Mouse (Mus musculus) heart, adult 11 months (tissue): ENCODE measurements around the gene Lsmem1.

Source experiments
- DNase-seq: peaks from one replicate; pipeline ENCODE4 v3.0.0; 2022

Lsmem1 gene

DNA sequence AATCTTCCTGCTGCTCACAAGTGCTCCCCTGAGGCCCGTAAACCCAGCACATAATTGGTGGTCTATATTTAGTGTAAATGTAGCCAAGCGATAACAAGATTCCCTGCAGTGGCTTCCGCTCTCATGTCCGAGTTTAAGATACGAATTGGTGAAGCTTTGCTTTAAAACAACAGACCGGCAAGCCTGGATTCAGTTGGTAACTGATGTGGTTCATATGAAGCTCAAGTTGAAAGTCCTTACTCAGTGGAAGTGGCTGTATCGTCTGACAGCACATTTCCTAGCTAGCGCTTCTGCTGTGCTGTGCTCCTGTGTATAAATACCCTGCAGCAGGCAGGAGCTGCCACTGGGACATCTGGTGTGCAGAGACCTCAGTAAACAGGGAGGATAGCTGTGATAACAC, at the start of gene Lsmem1:
Lsmem1 (minus strand) TSS at position 189 of the 400 bp plus-strand sequence.
- DNase-seq = peak; percentile 93

GRCm38 (mm10) chr12:40248454-40249180, 49.3 kb upstream of the Lsmem1 start, which contains the start of gene Ifrd1:
Ifrd1 (minus strand) TSS chr12:40248504.
- DNase-seq = peak; percentile 76

DNA sequence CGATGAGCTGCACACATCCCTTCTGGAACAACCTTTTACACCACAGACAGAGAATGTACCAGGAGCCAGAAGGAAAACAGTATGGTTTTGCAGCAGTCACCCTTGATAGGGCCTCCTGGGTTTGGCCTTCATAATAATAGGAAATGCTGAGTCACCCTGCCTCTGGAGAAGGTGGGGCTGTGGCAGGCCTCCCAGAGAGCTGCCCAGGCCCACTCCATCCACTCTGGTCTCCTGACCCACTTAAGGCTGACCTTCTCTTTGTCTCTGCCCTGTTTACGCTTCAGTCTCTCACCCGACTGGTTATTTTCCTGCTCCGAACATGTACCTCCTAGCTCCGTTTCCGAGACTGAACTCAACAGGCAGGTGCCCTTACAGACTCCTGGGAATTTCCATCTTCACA, 48.7 kb upstream of the Lsmem1 start:
- DNase-seq = peak; percentile 95

DNA sequence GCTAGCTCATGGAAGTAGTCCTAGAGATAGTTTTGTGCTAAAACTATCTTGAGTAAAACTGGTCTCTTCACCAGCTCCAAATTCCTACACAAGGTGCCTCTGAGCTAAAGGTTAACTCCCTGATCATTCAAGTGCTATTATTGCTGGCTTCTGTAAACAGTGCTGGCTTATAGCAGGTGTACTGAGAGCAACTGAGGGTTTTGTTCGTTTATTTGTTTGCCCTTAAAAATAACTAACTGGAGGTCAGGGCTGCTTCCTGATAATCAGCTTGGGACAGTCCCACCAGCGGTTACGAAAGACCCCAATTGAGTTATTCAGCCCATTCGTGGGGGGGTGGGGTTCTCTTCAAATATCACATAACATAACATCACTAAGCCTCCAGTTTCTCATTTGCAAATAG, 48.1 kb upstream of the Lsmem1 start:
- DNase-seq = peak; percentile 55

DNA sequence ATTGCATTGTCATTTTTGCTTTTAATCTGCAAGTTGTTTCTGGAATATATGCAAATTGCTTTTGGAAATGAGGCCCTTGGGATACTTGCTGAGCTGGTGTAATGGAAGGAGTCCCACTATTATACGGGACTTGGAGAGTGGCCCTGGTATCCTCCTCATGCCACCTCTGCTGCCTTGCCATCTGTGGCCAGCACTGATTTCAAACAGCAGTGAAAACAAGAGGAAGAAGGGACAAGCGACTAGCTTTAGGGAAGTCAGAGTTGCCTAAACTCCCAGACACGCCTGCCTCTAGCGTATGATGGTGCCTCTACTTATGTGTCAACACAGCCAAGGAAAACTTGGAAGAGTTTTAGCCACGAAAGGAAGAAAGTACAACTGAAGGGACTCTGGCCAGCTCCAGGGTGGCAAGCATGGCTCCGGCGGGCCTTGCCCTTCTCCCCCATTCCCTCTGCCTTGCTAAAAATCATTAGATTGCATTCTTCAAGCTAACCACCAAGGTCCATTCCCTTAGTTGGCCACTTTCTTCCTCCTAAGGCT, 46.2 kb upstream of the Lsmem1 start:
- peak; percentile 81 for DNase-seq

DNA sequence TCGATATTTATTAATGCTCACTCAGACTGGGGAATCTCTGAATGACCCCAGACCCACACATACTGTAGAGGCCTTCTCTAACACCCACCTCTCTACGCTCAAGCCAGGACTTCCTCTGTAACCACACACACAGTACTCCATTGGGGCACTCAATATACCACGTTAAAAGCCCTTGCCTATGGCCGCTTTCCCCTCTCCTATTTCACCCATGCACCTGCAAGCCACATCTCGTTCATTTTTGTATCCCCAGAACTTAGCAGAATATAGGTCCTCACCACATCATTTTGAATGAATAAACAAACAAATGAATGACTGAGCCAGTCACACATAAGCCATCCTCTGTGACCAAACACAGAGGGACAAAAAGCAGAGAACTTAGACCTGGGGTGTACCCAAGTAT, 45.6 kb upstream of the Lsmem1 start:
- peak; percentile 65 for DNase-seq

DNA sequence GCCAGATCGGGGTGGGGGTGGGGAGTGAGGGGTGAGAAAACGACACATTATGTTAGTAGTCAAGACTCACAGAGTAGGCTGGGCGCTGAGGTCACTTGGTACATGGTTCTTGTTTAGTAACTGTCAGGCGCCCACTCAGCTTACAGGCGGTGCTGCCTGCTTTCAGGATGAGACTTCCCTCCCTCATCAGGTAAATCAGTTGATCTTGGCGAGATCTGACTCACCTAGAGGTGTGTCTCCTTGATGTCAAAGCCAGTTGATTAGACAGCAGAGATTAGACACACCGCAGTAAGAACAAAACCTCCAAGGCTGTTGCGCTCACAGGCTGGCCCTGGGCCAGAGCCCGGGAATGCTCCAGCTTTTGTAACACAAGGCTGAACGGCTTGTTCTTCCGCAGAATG, 44.5 kb upstream of the Lsmem1 start:
- DNase-seq = peak; percentile 94

DNA sequence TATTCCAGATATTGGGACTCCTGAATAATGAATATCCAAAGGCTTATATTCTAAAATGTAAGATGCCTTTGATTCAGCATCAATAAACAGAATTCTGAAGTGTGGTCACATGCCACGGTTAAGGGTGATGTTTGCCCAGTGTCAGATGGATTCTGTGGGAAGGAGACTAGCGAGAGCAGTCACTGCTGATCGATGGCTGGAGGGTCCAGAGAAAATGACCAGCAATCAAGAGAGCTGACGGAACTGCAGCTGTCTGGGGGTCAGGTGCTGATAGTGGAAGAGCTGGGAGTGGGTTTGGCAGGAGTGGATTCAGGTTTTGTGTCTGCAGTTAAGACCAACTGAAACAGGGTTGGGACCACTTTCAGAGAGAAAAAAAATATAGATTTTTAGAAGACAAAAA, 44.0 kb upstream of the Lsmem1 start:
- DNase-seq = peak; percentile 67

GRCm38 (mm10) chr12:40239161-40239560, 39.9 kb upstream of the Lsmem1 start:
- peak; percentile 22 for DNase-seq

GRCm38 (mm10) chr12:40232231-40232630, 32.9 kb upstream of the Lsmem1 start:
- DNase-seq = no peak

GRCm38 (mm10) chr12:40231632-40232031, 32.3 kb upstream of the Lsmem1 start:
- DNase-seq = no peak

GRCm38 (mm10) chr12:40224171-40224880, 25.0 kb upstream of the Lsmem1 start:
- peak; percentile 85 for DNase-seq

DNA sequence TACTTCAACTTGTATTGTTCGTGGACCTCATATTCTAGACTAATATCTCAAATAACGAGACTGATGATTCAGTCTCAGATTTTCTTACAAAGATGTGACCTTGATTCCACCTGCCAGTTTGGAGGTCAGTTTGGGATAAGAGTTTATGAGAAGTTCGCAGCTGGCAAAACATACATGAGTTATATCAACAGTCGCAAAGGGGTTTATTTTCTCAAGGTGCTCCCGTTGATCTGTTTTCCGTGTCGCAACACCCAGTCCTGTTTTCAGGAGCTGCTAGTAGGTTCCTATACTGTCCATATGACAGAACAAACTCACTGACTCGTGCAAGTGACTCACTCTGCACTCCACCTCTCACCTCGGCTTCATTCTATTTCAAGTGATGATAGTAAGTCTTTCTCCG, 24.4 kb upstream of the Lsmem1 start:
- peak; percentile 91 for DNase-seq

DNA sequence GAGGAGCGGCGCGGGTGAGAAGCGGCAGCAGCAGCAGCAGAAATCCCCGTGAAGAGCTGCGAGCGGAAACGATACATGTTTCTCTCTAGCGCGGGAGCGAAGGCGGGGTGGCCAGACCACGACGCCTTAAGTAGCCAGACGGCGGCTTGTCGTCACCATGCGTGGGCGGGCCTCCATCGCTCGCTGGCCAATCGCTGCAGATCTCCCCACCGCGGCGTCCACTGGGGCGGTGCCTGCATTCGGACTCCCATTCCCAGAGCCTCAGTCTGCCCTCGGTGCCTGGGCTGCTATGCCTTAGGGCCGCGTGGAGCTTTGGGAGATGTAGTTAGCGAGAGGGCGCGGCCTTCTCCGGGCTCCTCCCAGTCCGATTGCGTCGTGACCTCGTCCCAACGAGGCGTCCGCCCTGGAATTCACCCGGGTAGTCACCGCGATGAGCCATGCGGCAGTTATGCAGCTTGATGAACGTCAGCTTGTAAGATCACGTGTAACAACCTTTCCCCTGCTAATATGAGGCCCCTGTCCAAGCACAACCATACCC, 23.9 kb upstream of the Lsmem1 start:
- DNase-seq = peak; percentile 100

- peak; percentile 100 for DNase-seq
Observed at GRCm38 (mm10) chr12:40222251-40223081, 23.2 kb upstream of the Lsmem1 start.

- DNase-seq = peak; percentile 10
Observed at GRCm38 (mm10) chr12:40221611-40222010, 22.3 kb upstream of the Lsmem1 start.

DNA sequence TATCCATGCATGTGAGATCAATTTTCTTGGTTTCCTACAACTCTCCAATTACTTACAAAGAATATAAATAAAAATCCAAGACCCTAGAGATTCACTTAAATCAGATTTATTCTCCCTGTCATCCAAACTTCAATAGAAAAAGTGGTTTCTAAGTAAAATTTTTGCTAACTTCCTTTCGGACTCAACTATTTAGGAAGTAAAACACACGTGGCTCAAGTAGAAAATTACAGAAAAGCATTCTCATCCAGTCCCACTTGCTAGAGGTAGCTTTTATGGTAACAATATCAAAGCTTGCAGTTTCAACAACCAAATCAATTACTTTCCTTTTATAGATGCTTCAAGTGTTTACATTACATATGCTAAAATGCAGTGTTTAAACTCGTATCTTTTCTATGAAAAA, 21.6 kb upstream of the Lsmem1 start:
- peak; percentile 6 for DNase-seq

DNA sequence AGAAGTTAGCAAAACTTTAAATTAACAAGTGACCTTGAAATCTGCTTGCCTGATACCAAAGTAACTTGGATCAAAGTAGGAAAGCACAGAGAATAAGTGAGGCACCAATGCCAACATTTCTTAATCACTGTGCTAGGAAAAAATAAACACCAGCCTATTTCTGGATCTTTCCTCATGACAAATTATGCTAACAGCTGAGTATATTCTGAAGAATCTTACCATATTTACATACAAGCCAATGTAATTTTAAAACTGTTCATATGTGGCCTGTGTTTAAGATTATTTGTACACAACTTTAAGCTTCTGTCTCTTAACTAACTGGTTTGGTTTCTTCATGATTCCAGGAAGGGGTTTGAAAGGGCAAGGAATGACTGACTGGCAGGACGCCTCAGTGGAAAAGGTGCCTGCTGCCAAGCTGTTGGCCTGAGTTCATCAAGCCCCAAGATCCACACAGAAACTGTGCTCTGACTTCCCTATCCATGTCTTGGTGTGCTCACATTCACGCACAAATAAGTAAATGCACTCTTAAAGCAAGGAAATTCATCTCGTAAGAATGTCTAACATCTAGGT, 20.8 kb upstream of the Lsmem1 start:
- peak; percentile 89 for DNase-seq

DNA sequence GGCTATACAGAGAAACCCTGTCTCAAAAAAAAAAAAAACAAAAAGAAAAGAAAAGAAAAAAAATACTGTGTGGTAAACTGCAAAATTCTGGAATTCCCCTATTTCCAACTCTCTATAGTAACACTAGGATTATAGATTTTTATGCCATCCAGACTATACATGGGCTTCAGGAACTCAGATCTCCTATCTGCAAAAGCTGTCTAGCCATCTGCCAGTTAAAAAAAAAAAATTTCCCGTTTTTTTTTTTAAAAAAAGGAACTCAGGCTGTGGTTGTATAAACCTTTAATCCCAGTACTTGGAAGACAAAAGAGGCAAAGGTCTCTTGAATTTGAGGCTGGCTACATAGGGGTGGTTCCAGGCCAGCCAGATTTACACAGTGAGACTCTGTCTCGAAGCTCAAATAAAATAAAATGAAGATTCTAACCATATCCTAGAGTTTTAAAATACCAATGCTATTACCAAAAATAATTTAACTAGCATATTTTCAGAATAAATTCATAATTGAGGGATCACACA, 19.2 kb upstream of the Lsmem1 start:
- peak; percentile 42 for DNase-seq

GRCm38 (mm10) chr12:40217776-40218175, 18.5 kb upstream of the Lsmem1 start:
- DNase-seq = no peak

DNA sequence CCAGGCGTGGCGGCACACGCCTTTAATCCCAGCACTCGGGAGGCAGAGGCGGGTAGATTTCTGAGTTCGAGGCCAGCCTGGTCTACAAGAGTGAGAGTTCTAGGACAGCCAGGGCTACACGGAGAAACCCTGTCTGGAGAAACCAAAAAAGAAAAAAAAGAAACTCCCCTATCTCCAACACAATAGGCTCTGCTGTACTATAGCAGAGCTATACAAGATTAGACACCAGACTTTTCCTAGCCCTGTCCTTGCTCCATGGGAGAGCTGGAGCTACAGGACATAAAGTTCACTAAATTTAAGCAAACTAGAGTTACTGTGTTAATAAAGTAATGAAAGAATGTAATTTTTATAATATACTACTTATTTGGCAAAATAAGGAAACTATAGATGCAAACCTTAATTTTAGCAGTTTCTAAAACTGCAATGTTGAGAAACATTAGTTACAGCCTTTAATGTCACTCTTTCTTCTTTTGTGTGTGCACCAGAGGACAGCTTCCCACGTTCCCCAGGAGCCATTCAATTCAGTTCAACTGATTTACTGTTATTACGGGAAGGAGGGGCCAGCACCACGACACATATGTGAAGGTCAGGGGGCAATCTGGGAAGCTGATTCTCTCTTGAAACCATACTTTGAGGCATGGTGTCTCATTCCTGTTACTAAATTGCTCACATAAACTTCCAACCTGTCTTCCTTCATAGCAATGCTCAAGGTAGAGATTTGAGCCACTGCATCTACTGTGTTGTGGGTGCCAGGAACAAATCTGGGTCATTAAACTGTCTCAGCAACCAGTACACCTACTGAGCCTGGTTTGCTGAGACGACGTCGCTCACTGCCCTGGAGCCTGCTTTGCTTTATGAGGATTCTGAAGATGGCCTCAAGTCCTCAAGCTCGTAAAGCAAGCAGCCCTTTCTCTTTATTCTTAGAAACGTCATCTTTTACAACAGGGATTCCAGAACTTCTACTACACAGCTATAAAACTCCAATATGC, 15.9 kb upstream of the Lsmem1 start:
- DNase-seq = peak; percentile 36
